Mouse (Mus musculus) B cell, adult 62 days (primary cell): ENCODE data around the gene Zfp184. TPM values are rescaled to one million over a fixed set of nuclear protein-coding genes. Genes with fewer than 3 reads are reported as not detected.

Source experiments
- total RNA-seq: library from RNA; stranded (reverse); gene quantifications from 4 replicates; pipeline ENCODE4 v1.2.4, GENCODE M21; 2023

Gene Zfp184
- total RNA-seq, result 3.0 to 4.9 TPM (median 3.4 TPM) in 4 replicates

GRCm38 (mm10) chr13:21944926-21945740, at the start of gene Zfp184:
TSS of gene Zfp184 (plus strand) at chr13:21945094.

GRCm38 (mm10) chr13:21980981-21981802, 36.3 kb downstream of the Zfp184 start, which contains the start of gene Pom121l2:
TSS of gene Pom121l2 (plus strand) at chr13:21981194.

GRCm38 (mm10) chr13:22009642-22010041, 64.7 kb downstream of the Zfp184 start, which contains the start of gene Prss16:
TSS of gene Prss16 (minus strand) at chr13:22009742.

Other genes with a start within 250 kb of the Zfp184 start
- not detected in 4 replicates for gene Olfr1359, start 247.0 kb upstream of the Zfp184 start, total RNA-seq
- gene Hist1h2bl, start 229.0 kb upstream of the Zfp184 start, total RNA-seq, result 60.5 to 95.6 TPM (median 91.5 TPM) in 4 replicates
- gene Hist1h2ai, start 228.7 kb upstream of the Zfp184 start, total RNA-seq, result 86.2 to 128 TPM (median 105 TPM) in 4 replicates
- gene Hist1h3h, start 227.4 kb upstream of the Zfp184 start, total RNA-seq, result 124 to 146 TPM (median 132 TPM) in 4 replicates
- 7.8 to 14.0 TPM (median 11.2 TPM) in 4 replicates for gene Hist1h2bm, start 223.1 kb upstream of the Zfp184 start, total RNA-seq
- 13.5 to 16.8 TPM (median 15.9 TPM) in 4 replicates for gene Hist1h4j, start 210.0 kb upstream of the Zfp184 start, total RNA-seq
- gene Hist1h4k, start 194.6 kb upstream of the Zfp184 start, total RNA-seq, result 235 to 385 TPM (median 353 TPM) in 4 replicates
- 33.5 to 52.3 TPM (median 43.6 TPM) in 4 replicates for gene Hist1h2ak, start 191.3 kb upstream of the Zfp184 start, total RNA-seq
- gene Hist1h2bn, start 191.0 kb upstream of the Zfp184 start, total RNA-seq, result 76.0 to 118 TPM (median 87.0 TPM) in 4 replicates
- 55.1 to 70.5 TPM (median 62.8 TPM) in 4 replicates for gene Hist1h1b, start 164.5 kb upstream of the Zfp184 start, total RNA-seq
- 183 to 227 TPM (median 189 TPM) in 4 replicates for gene Hist1h3i, start 161.7 kb upstream of the Zfp184 start, total RNA-seq
- 30.2 to 44.7 TPM (median 33.5 TPM) in 4 replicates for gene Hist1h2an, start 157.9 kb upstream of the Zfp184 start, total RNA-seq
- 32.1 to 51.1 TPM (median 41.4 TPM) in 4 replicates for gene Hist1h2bp, start 157.6 kb upstream of the Zfp184 start, total RNA-seq
- 160 to 195 TPM (median 178 TPM) in 4 replicates for gene Hist1h2bq, start 134.9 kb upstream of the Zfp184 start, total RNA-seq
- 204 to 263 TPM (median 252 TPM) in 4 replicates for gene Hist1h2ao, start 134.6 kb upstream of the Zfp184 start, total RNA-seq
- 296 to 419 TPM (median 357 TPM) in 4 replicates for gene Hist1h4m, start 133.3 kb upstream of the Zfp184 start, total RNA-seq
- gene Hist1h4n, start 112.9 kb upstream of the Zfp184 start, total RNA-seq, result 56.0 to 117 TPM (median 97.2 TPM) in 4 replicates
- 44.1 to 82.7 TPM (median 54.3 TPM) in 4 replicates for gene Hist1h2ap, start 111.6 kb upstream of the Zfp184 start, total RNA-seq
- gene Hist1h2br, start 111.4 kb upstream of the Zfp184 start, total RNA-seq, result 158 to 191 TPM (median 175 TPM) in 4 replicates
- not detected in 4 replicates for gene Pom121l2, start 36.1 kb downstream of the Zfp184 start, total RNA-seq
- 0.46 to 0.83 TPM (median 0.70 TPM) in 3 of 4 replicates, not detected in the other for gene Prss16, start 64.6 kb downstream of the Zfp184 start, total RNA-seq
- gene Hist1h2ah, start 90.5 kb downstream of the Zfp184 start, total RNA-seq, result 15.9 to 84.2 TPM (median 37.8 TPM) in 4 replicates
- gene Hist1h2bk, start 90.8 kb downstream of the Zfp184 start, total RNA-seq, result 28.7 to 55.1 TPM (median 42.1 TPM) in 4 replicates
- 97.8 to 119 TPM (median 108 TPM) in 4 replicates for gene Hist1h4i, start 96.3 kb downstream of the Zfp184 start, total RNA-seq
- 63.9 to 101 TPM (median 83.8 TPM) in 4 replicates for gene Hist1h2ag, start 97.8 kb downstream of the Zfp184 start, total RNA-seq
- gene Hist1h2bj, start 98.1 kb downstream of the Zfp184 start, total RNA-seq, result 47.6 to 80.0 TPM (median 65.2 TPM) in 4 replicates
- gene Vmn1r188, start 139.3 kb downstream of the Zfp184 start, total RNA-seq, result not detected in 4 replicates
- not detected in 4 replicates for gene Vmn1r189, start 160.7 kb downstream of the Zfp184 start, total RNA-seq
- gene Vmn1r191, start 238.9 kb downstream of the Zfp184 start, total RNA-seq, result not detected in 4 replicates
- not detected in 4 replicates for gene Vmn1r192, start 246.0 kb downstream of the Zfp184 start, total RNA-seq